Mouse (Mus musculus) Muller cell, postnatal 12 days (primary cell): ENCODE results near the gene Meaf6.
A peak's percentile ranks its signal among the peaks of the same experiment; 100 is the strongest.

Experiments
- DNase-seq: peaks from one replicate; pipeline ENCODE4 v3.0.0-alpha.2; 2015; ENCODE audit errors: inconsistent ontology term

Gene Meaf6

DNA sequence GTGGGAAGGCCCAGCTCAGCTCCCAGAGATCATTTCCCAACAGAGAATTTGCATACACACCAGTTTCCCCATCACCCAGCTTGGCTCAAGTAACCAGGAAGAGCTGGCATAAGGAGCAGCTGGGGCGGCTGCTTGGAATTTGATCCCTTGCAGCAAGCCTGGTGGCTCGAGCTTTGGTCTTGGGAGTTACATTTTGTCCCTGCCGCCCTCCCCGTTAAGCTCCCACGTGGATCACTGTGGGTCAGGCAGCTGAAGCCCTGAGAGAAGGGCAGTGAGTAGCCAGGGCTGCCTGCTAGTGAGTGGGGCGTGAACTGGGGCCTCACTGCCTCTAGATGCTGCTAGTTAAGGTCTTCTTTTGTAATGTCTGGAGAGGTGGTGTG lies 30.8 kb downstream of the Meaf6 start:
- DNase-seq, result peak; percentile 61

DNA sequence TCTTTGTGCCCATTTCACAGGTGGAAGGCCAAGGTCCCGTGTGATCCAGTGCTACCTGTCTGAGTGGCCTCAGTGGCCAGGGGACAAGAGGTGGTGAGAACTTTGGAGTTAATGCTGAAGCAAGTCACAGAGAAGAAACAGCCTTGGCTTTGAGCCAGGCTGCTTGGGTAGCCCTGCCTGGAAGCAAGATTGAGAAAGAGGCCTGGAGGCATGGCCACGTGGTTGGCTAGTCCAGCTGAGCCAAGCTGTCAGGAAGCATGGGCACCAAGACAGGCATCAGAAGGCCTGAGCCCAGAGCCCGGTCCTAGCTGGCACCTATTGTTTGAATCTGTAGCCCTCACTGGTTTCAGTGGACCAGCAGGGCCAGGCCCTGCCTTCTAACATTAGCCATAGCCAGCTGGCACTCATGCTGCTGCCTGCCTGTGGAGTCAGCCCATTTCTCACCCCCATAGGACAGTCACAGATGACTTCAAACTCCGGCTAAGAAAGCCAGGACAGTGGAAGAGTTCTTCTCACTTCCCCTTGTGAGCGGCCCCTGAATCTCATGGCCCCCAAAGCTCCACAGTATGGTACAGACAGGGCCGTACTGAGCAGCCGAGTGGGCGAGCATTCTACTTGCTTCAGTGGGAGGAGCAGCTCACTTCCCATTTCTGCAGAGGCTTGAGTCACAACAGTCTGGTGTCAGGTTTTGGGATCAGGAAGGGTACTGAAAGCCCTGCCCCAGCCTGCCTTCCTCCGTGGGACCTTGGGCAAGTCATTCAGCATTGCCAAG lies 31.3 kb downstream of the Meaf6 start:
- DNase-seq, result peak; percentile 70

DNA sequence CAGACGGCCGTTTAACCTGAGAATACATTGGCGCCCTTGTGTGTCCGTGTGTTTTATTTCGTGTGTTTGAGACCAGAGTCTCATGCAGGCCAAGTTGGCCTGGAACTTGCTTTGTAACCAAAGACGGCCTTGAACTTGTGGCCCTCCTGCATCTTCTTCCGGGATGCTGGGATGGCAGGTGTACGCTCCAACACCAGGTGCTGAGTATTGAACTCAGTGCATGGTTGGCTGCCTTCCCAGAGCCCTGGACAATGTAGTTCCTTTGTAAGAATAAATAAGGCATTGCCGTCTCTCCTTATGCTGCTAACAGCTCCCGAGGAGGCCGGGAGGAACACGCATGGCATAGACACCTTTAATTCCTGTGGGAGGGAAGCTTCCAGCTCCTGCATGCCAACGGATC lies 32.0 kb downstream of the Meaf6 start:
- no peak for DNase-seq

DNA sequence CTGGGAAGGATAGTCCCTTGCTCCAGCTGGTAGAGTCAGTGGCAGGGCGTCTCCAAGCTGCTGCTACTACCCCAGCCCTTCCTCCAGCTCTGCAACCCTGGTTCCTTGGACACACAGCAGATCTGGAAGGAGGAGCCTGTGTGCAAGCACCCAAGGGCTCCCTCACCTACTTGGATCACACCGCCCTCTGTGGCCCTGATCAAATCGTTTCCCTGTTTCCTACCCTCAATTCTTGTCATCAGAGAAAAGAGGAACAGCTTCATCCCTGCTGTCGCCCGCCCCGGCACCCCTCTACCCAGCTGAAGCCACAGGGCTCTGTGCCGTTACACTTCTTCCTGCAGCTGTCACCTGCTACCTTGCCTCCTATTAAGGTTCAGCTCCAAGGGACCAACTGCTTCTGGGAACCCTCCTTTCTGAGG lies 33.0 kb downstream of the Meaf6 start:
- DNase-seq, result no peak

DNA sequence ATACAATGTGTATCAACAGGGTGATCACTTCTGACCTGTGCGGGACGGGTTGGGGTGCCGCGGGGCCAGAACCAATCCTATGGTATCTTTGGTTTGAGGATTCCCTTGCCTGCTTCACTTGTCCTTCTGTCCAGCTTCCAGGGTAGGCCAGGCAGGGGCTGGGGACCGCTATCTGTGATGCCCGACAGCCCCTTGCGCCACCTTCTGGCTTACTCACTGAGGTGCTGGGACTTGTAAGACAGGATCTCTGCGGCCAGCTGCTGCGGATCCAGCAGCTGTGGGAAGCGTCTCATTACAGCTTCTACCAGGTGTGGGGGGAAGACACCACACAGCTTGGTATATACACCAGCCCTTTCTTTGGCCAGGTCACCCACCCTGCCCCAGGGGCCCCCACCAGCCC lies 34.1 kb downstream of the Meaf6 start:
- no peak for DNase-seq

DNA sequence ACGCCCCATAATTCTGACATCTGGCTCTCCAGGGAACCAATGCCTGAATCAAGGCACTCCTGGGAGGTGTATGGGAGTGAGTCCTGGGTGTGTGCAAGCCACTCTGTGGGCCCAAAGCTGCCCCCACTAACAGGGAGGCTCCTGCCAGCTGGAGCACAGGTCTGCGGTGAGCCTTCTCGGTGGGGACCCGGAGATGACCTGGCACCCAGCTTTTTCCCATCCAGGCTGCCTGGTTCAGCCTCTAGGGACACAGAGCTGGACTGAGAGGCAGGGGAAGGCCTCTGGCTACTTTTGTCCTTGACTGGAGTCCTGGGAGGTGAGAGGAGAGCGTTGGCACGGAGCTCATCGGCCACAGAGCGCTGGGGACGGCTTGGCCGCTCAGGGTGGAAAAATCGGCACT lies 34.8 kb downstream of the Meaf6 start:
- DNase-seq, result no peak

DNA sequence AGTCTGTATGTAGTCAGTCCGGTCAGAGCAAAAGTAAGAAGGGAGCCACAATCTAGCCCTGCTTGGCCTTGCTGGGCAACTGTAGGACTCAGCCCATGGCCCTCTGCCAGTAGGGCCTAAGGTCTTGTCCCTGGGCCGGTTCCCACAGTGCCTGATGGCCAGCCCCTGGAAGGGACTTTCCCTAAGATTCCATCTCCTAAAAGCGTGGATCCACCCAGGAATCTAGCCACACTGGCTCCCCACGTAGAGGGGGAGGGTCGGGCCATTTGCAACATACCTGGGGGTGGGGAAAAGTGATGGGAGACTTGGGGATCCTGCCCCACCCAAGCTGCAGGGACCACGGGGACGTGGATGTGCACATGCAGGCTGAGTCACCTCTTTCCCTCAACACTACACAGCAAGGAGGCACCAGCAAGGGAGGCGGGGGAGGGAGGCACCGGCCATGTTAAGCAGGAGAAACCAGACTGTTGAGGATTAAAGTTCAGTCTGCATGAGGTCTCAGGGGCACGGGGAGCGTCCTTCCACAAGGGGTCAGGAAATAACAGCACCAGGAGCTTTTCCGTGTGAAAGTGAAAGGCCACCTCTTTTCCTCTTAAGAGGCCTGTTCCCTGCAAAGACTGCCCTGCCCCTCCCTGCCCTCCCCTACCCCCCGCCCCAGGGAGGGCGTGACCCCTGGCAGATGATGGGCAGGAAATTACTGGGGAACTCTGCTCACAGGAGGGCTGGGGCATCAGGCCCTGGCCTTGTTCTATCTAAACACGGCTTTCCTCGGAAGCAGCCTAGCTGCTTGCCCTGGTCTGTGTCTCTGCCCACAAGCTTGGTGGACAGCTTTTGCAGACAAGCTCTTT lies 37.7 kb downstream of the Meaf6 start:
- peak; percentile 85 for DNase-seq

DNA sequence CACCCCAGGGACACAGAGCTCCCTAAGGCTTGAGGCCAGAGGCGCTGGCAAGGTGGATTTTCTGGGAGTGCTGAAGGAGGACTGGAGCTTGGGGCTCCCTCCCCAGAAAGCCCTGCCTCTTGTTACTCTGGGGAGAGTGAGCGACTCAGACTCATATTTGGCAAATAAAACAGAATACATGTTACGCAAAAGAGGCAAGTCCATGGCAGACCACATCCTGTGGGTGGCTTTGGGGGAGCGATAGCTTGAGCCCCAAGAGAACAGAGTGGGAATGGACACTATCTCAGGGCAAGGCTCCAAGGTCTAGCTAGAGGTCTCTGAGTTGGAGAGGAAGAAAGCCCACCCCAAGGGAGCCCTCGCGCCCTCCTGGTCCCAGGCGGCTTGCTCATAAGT lies 38.3 kb downstream of the Meaf6 start:
- no peak for DNase-seq

DNA sequence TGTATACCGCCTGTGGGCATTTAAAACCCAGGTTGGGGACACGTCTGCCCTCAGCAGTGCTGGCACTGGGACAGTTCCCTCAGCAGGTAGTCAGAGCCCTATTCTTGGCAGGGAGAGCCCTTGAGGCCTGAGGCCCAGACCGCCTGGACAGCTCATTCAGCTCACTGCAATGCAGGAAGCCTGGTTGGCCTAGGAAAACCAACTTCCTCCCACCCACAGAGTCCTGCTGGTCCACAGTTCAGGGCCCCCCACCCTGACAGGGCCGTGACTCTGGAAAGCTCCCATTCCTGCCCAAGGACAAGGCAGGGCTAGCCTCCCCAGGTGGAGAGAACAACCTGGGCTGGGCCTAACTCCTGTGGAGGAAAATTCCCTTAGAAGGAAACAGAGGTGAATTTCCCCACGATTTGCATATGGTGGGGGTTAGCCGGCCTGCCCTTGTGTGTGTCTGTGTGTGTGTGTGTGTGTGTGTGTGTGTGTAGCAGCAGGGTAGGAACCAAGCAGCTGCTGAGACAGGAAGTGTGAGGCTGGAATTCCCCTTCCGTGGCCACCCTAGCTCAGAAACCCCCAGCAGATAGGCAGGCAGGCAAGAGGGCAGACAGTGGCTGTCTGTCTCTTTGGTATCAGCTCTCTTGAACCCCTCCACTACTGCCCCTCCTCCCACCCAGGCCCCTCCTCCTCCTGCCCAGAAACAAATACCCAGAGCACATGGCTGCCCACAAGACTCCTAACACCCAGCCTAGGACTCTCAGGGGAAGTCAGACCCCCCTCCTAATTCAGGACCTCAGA lies 39.7 kb downstream of the Meaf6 start:
- DNase-seq, result no peak

DNA sequence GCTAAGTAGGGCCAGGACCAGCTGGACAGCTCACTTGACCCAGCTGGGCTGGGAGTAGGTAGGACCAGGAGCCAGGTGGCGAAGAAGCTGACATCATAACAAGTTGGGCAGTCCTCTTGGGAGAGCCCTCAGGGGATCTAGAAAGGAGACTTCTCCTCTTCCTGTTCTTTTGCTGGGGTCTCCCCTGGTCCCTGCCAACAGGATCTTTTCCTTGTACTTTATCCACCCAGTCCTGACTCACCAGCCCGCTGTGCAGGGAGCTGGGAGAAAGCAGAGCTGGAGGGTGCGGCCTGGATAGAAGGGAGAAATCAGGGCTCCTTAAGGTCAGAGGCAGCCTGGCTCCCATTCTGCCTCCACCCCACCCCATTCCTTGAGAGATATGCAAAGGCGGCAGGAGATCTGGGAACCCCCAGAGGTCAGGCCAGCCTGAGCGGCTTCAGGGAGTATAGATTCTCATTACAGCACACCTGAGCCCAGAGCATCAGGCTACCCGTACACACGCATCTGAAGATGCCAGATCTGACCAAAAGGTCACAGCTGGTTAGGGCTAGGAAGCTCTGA lies 40.5 kb downstream of the Meaf6 start:
- DNase-seq, result no peak

DNA sequence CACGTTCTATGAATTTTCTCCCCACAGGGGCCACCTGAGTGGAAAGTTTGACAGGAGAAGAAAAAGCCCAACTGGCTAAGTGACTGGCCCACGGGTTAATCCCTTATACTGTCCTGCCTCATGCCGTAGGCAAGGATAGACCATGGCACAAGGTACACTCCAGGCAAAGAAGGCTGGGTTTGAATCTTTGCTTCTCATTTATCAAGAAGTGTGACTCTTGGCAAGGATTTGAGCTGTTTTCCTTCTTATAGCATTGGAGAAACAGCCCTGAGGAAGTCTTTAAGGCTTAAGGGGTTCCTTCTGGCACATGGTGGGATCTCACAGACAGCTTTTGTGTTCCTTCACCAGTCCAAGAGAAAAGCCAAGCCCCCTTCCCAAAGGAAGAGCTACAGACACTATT lies 41.3 kb downstream of the Meaf6 start:
- DNase-seq, result no peak

DNA sequence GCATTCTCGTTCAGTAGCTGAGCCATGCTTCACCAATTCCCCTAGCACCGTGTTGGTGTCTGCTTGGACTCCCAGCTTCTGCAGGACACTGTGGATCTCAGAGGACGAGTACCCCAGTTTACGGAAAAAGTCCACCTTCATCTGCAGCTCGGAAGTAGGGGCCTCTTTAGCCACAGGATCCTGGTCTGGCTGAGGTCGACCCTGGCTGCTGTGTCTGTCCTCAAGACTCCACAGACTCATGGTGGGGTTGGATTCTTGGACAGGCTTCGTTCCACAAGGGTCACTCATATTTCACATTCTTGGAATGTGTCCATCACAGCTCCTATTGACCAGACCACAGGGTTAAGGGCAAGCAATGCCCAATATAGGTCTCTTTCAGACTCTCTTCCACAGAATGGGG lies 41.8 kb downstream of the Meaf6 start:
- no peak for DNase-seq

DNA sequence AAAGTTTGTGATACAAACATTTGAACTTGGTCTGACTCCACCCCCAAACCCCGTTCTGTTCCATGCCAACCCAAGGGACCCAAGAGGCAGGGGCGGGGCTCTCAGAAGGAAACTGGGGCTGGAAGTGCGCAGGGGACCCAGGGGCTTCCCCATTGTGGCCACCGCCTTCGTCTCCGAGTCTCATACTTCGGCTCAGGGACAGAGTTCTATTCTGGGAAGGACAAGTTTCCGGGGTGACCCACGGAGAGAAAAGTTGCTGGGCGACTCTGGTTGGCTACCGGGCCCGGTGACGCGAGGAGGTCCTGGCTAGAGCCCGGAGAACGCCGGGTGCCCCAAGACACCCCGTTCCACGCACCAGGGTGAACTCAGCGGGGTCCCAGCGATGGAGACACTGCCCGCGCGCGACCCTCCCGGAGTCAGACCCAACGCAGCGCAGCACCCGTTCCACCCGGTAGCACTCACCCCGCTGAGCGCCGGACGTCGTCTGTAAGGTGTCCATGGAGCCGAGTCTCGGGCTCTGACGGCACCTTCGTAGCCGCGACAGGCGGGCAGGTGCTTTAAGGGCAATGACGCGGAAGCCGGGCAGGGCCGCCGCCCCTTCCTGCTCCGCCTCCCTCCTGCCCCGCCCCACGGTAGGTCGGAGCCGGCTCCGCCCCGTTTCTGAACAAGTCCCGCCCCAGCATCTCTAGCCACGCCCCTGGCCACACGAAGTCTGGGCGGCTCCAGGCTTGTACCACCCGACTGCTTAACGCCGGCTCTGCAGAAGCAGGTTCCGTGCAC lies 42.6 kb downstream of the Meaf6 start, which contains the start of gene Zc3h12a:
Zc3h12a (minus strand) TSS at position 536 of the 780 bp plus-strand sequence.
- DNase-seq, result peak; percentile 93

DNA sequence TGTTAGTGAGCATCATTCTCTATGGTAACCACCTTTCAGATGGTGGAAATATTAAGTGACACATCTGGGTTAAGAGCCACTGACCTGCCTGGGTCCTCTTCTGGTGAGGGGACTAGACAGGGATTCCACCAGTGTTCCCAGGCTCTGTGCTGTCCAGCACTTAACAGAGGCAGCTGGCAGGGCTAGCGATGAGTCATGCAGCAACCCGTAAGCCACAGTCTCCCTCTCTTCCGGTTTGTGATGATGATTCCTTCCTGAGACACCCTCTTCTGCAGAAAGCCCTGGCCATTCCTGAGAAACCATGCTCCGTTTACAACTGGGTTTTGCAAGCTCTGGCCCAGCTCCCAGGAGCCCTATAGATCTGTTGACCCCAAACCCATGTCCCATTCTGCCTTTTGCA lies 46.6 kb downstream of the Meaf6 start:
- peak; percentile 76 for DNase-seq

DNA sequence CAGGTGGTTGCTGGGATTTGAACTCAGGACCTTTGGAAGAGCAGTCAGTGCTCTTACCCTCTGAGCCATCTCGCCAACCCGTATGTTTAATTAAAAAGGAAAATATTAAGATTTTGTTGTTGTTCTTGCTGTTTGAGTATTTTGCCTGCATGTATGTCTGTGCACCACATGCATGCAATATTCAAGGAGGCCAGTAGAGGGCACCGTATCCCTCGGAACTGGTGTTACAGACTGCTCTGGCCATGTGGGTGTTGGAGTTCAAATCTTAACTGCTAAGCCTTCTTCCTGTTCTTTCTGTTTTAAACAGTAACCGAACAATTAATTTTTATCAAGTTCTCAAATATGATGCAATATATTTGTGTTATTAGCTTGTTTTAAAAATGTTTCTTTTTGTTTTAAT lies 47.5 kb downstream of the Meaf6 start:
- no peak for DNase-seq

DNA sequence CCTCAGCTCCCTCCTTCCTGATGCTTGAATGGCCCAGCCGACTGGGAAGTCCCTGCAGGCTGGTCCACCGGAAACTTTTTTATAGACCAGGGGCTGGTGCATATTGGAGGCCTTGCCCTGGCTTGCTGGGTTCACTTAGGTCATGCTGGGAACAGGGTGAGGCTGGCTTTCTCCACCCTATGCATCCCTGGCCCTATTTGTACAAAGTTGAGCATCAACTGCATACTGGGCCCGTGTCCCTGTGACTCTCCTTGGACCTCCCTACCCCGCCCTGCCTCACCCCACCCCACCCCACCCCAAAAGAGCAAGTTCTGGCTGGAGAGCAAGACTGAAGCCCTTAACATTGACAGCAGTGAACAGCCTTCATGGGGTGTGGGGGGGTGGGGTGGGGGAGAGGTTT lies 49.3 kb downstream of the Meaf6 start:
- no peak for DNase-seq

DNA sequence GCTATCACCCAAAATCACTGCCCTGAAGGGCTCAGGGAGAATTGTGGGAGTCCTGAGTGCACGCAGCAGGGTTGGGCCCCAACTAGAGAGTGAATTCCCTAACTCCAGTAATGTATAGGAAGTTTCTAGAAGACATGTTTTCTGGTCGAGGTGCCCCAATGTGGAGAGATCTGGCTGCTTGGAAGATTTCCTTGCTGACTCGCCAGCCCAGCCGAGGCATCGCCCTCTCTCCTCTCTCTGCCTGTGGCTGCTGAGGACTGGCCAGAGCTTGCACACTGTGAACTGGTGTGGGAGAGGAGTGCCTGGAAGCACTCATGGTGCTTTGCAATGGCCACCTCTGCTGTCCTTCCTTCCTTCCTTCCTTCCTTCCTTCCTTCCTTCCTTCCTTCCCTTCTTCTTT lies 49.7 kb downstream of the Meaf6 start:
- DNase-seq, result no peak

DNA sequence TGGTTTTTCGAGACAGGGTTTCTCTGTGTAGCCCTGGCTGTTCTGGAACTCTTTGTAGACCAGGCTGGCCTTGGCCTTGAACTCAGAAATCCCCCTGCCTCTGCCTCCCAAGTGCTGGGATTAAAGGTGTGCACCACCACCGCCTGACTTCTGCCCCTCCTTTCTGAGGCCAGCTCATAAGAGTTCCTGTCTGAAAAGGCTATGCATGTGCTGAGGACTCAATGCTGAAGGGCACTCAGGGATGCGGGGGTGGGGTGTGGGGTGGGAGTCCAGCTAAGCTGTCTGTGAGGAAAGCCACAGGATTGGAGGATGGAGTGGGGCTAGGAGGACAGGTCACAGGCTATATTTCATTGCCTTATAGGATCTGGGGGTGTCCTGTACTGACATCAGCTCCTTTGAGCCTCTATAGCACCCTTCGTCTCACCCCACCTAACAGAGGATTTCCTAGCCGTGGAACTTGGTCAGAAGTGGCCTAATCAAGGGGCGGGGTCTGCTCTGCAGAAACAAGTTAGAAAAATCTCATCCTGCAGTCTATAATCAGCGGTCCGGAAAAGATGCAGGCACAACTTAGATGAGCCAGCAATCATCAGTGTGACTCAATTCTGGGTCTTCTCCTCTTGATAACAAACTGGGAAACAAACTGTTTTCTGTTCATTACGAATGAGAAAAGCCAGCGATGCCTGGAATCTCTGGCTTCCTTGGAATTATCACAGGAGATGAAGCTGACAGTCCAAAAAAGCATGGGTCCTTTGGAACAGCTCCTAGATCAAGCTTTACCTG lies 50.3 kb downstream of the Meaf6 start:
- peak; percentile 67 for DNase-seq

DNA sequence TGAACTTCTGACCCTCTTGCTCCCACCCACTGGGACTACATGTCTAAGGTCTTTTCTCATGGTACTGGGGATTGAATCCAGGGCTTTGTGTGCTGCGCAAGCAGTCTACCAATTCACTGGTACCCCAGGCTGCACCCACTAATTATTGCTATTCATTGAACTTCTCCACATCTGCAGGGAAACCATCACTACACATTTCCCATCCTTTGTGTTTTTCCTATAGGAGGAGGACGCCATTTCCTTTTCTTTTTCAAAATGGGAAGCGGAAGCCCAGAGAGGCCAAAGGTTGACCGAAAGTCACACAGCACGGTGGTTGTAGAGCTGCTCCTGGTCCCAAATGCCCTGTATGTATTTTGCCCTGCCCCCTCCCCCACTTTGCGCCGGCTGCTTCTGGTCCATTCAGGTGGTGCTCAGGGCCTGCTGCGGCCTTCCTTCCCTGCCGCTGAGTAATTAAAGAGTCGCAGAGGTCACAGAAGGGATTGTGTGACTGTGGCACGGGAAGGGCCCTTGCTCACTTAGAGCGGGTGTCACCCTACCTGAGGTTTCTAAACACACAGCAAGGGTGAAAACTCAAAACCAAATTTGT lies 51.5 kb downstream of the Meaf6 start:
- no peak for DNase-seq

DNA sequence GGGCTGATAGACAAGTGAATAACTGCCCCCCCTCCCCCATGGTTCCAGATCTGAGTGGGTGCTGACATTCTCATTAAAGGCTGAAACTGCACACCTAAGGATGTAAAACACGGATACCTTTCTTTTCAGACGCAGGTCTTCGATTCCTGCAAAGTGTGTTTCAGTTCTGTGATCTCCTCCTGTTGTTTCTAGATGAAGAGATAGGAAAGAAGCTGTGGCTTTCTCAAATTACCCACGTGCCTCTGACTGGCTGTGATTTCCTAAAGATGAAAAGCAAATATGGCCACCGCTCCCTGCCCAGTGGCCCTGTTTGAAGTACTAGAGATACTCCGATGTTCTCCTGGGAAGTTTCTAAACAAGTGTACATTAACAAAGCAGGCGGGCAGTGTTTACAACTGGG lies 53.4 kb downstream of the Meaf6 start:
- no peak for DNase-seq
